Mouse (Mus musculus) heart, embryonic 13.5 days (tissue): Measurements from ENCODE around the gene Pla2g4d. TPM values are rescaled to one million over a fixed set of nuclear protein-coding genes. Genes with fewer than 3 reads are reported as not detected.
A peak's percentile ranks its signal among the peaks of the same experiment; 100 is the strongest.
"Not testable (repeated sequence)": the region's sequence is repeated elsewhere in the genome, so short reads cannot be mapped to it uniquely, and the experiment has no call there.

Source experiments
- ATAC-seq: fragments of 200-750 bp; cut with Nextera tagmentation; 2 replicates; pipeline ENCODE4 v1.8.0; 2017; ENCODE audit warnings: moderate TSS enrichment; ENCODE audit not compliant: insufficient number of reproducible peaks, low FRiP score, low TSS enrichment; ENCODE audit errors: extremely low read depth
- H3K27ac ChIP-seq: fragments of 300-500 bp; sonication (generic); replicated peaks from 2 replicates; pipeline ENCODE4 v1.5.1; 2015; ENCODE audit warnings: moderate library complexity, mild to moderate bottlenecking, inconsistent platforms
- H3K27me3 ChIP-seq: fragments of 300-500 bp; sonication (generic); replicated peaks from 2 replicates; pipeline ENCODE4 v1.6.1; 2015; ENCODE audit warnings: mild to moderate bottlenecking, inconsistent platforms
- H3K36me3 ChIP-seq: fragments of 300-500 bp; sonication (generic); 2 replicates; pipeline ENCODE4 v1.6.1; 2015; ENCODE audit warnings: mild to moderate bottlenecking, inconsistent platforms
- H3K4me1 ChIP-seq: fragments of 300-500 bp; sonication (generic); 2 replicates; pipeline ENCODE4 v1.6.1; 2015; ENCODE audit warnings: inconsistent platforms
- H3K4me2 ChIP-seq: fragments of 300-500 bp; sonication (generic); 2 replicates; pipeline ENCODE4 v1.6.1; 2015; ENCODE audit warnings: inconsistent platforms, mild to moderate bottlenecking, moderate library complexity
- H3K4me3 ChIP-seq: fragments of 300-500 bp; sonication (generic); 2 replicates; pipeline ENCODE4 v1.5.1; 2015; ENCODE audit warnings: moderate library complexity, mild to moderate bottlenecking, inconsistent platforms
- H3K9ac ChIP-seq: fragments of 300-500 bp; sonication (generic); 2 replicates; pipeline ENCODE4 v1.6.1; 2015; ENCODE audit warnings: inconsistent platforms, mild to moderate bottlenecking, moderate library complexity
- H3K9me3 ChIP-seq: fragments of 300-500 bp; sonication (generic); 2 replicates; pipeline ENCODE4 v1.6.1; 2016; ENCODE audit warnings: inconsistent platforms
- WGBS: fragments of 180-500 bp; shearing (Covaris S2); methylation state at CpG from one replicate; pipeline ENCODE4 v1.1.7; 2015; ENCODE audit warnings: mixed read lengths; 5-methylcytosine and 5-hydroxymethylcytosine counted together
- polyA plus RNA-seq: library from polyadenylated mRNA; unstranded; fragments of >200 nt; fragmentation: Nextera tagmentation; extraction: Ambion mirVana; gene quantifications from 2 replicates; pipeline ENCODE4 v1.2.1, GENCODE M21; 2015

Pla2g4d gene
- polyA plus RNA-seq, 1 experiment from 2014 or later = not detected

DNA sequence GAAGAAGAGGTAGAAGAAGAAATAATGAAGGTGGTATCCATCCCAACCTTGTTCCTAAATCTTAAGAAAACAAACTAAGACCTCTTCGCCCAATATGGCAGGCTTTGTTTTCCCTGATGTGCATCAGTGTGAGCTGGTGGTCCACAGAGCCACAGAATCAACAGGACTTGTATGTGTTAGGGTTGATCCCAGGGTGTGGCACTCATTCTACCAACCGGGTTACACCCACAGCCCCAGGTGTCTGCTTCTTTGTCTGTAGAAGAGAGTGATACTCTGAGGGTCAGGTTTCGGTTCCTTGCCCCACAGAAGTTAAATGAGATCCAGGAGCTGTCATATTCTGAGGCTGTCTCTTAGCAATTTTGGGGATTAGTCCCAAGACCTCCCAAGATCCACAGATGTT lies 27.7 kb downstream of the Pla2g4d start:
- H3K4me1 ChIP-seq = no peaks in the 10 kb centered on the region
- 67% methylated on average over 3 of the region's 3 CpGs for WGBS
- H3K9ac ChIP-seq = no peak overlapping the region
- H3K9me3 ChIP-seq = no peaks in the 10 kb centered on the region
- no peaks in the 10 kb centered on the region for H3K36me3 ChIP-seq
- no peak overlapping the region for H3K27ac ChIP-seq
- H3K4me3 ChIP-seq = no peak overlapping the region
- H3K27me3 ChIP-seq = peaks cover 8% of the 10 kb centered on the region; the same call in 1 of the 2 replicates
- no peak for ATAC-seq
- H3K4me2 ChIP-seq = no peak overlapping the region

DNA sequence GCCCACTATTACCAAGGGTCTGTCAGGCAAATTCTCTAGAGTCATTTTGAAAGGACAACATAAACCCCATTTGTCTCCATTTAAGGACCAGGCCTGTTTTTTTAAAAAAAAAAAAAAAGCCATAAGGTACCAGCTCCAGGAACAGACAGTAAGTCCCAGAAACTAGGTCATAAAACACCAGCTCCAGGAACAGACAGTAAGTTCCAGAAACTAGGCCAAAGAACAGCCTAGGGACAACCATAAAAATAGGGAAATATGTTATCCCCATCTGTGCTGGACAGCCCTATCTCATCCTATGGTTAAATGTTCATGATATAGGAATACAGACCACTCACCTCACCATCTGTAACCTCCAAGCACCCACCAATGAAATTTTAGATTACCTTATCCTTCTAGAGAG lies 32.7 kb downstream of the Pla2g4d start:
- H3K27ac ChIP-seq = no peak overlapping the region
- H3K4me1 ChIP-seq = no peaks in the 10 kb centered on the region
- H3K4me2 ChIP-seq = no peak overlapping the region
- peaks cover 3% of the 10 kb centered on the region; the same call in 1 of the 2 replicates for H3K27me3 ChIP-seq
- H3K9ac ChIP-seq = no peak overlapping the region
- H3K9me3 ChIP-seq = no peaks in the 10 kb centered on the region
- no peak for ATAC-seq
- no peaks in the 10 kb centered on the region for H3K36me3 ChIP-seq
- H3K4me3 ChIP-seq = no peak overlapping the region

DNA sequence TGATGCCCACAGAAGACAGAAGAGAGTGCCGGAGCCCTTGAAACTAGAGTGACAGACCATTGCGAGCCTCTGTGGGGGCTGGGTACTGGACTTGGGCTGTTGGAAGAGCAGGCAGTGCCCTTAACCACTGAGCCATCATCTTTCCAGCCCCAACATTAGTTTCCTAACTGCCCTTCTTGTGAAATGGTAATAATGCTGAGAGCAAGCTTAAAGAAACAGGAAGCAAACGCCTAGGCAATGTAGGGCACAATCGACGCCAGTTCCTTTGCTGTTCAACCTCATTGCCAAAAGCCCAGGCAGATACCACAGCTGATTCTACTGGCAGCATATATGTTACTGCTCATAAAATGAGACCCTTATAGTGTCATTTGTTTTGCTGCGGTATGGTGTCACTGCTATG lies 36.4 kb downstream of the Pla2g4d start:
- H3K36me3 ChIP-seq = no peaks in the 10 kb centered on the region
- H3K9me3 ChIP-seq = no peaks in the 10 kb centered on the region
- H3K9ac ChIP-seq = no peak overlapping the region
- peaks cover 3% of the 10 kb centered on the region; the same call in 1 of the 2 replicates for H3K27me3 ChIP-seq
- H3K4me2 ChIP-seq = no peak overlapping the region
- WGBS = 85% methylated on average over 6 of the region's 6 CpGs
- ATAC-seq = no peak
- H3K27ac ChIP-seq = no peak overlapping the region
- no peaks in the 10 kb centered on the region for H3K4me1 ChIP-seq
- no peak overlapping the region for H3K4me3 ChIP-seq

DNA sequence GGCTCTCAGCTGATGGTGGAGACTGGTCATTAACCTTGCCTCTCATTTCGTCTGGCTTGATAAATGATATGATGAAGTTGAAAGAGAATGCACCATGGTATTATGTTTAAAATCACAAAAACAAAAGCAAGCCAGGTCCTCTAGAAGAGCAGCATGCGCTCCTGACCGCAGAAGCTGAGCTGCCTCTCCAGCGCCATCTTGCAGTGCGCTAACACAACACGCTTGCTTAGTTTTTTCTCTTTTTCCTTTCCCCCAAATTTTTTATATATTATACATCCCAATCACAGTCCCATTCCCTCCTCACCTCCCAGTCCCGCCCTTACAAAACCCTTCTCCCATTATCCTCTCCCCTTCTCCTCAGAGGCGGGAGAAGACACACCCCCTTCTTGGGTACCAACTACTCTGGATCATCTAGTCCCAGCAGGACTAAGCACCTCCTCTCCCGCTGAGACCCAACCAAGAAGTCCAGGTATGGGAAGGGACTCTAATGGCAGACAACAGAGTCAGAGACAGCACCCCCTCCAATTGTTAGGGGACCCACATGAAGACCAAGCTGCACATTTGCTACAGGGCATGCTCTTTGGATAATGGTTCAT lies 43.5 kb downstream of the Pla2g4d start:
- H3K36me3 ChIP-seq = no peaks in the 10 kb centered on the region
- H3K27me3 ChIP-seq = peaks cover 35% of the 10 kb centered on the region; the same call in 1 of the 2 replicates
- peak overlapping the region; percentile 79 for H3K9ac ChIP-seq
- peaks cover 20% of the 10 kb centered on the region for H3K4me1 ChIP-seq
- peak overlapping the region; percentile 73 for H3K27ac ChIP-seq
- 13% methylated on average over 9 of the region's 9 CpGs for WGBS
- H3K4me2 ChIP-seq = peak overlapping the region; percentile 79
- H3K4me3 ChIP-seq = peak overlapping the region; percentile 54
- no peak for ATAC-seq
- H3K9me3 ChIP-seq = no peaks in the 10 kb centered on the region

DNA sequence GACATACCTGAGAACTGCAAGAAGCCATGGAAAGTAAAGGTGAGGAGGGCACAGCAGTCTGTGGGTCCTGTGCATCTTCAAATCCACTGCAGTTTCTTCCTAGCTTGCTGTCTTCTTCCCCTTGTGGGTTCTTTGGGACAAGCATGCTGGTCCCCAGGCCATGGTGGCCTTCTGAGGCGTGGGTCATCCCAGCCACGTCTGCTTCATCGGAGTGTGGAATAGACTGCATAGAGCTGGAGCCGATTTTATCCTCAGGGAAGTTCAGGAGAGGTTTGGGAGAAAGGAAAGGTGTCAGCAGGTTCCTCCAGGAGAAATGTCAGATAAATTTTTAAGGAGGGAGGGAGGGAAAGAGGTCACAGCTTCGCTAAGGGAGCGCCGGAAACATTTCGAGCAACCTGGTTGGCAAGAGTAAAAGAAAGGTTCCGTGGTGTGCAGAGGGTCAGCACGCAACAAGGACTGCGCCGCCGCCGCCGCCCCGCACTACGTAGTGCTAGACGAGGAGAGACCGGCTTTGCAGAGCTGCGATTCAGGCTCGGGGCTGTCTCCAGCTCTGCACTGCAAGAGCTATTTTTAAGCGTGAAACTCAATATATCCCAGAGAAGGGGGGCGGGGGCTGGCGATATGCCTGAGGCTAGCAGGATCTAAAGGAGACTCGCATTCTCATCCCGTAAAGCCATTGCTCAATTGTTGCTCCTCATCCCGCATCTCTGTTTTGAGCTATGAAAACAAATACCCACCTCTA lies 44.1 kb downstream of the Pla2g4d start, which contains the start of gene Pla2g4e:
Gene Pla2g4e (minus strand): TSS at position 657 of the 742 bp plus-strand sequence.
- Histone ChIP-seq H3K27ac (peak within 1 kb of the TSS; percentile 73), H3K27me3 (peaks cover 35% of the 10 kb centered on the region; the same call in 1 of the 2 replicates), H3K36me3 (no peaks in the 10 kb centered on the region), H3K4me3 (peak within 1 kb of the TSS; percentile 54), H3K4me1 (peaks cover 20% of the 10 kb centered on the region), H3K9me3 (no peaks in the 10 kb centered on the region), H3K9ac (peak within 1 kb of the TSS; percentile 79), H3K4me2 (peak within 1 kb of the TSS; percentile 79)
- no peak; the same call in 1 of the 2 replicates for ATAC-seq
- WGBS = 5% methylated on average over 27 of the region's 27 CpGs

DNA sequence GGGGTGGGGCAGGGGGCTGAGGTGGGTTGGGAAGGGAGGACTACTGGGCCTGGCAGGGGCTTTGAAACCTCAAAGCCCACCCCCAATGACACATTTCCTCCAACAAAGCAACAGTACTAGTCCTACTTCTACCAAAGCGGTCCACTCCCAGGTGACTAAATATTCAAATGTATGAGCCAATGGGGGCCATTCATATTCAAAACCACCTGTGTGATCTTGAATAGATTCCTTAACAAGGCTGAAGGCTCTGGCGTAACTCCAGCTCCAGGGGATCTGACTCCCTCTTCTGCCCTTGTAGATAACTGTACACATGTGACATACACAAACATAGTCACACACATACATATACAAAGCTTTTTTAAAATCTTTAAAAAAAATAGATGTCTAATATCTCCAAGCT lies 45.0 kb downstream of the Pla2g4d start:
- Histone ChIP-seq H3K27me3 (peaks cover 35% of the 10 kb centered on the region; the same call in 1 of the 2 replicates), H3K4me1 (peaks cover 20% of the 10 kb centered on the region), H3K9me3 (no peaks in the 10 kb centered on the region), H3K4me2 (peak overlapping the region; percentile 79), H3K9ac (no peak overlapping the region), H3K36me3 (no peaks in the 10 kb centered on the region), H3K27ac (no peak overlapping the region), H3K4me3 (peak overlapping the region; percentile 54)
- 72% methylated on average over 2 of the region's 2 CpGs for WGBS
- ATAC-seq = no peak

DNA sequence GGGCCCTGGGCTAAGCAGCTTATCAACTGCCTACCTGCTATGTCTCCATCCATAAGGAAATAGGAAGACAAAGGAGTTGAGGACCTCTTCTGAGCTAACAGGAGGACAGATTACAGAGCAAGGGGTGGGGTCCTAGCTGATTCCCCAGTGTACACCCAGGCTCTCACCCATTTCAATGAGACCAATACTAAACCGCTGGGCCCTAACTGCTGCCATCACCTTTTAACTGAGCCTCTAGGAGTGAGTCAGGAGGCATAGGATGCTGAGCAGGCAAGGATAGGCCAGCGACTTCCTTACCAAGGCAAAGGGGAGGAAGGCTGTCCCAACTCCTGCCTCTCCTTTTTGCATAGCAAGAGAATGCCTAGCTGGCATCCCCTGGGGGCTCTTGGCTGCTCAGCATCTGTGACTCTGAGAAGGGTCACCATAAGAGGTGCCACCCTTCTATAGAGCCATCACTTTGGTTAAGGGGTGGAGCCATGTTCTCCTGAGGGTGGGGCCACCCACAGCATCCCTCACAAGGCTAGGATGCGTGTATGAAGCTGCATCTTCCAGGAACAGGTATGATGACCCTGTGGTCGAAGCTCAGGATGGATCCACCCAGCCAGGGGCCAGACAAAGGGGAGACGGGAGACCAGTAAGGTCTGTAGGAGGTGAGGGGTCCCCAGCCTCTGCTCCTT lies 46.1 kb downstream of the Pla2g4d start:
- Histone ChIP-seq H3K27ac (no peak overlapping the region), H3K27me3 (peaks cover 35% of the 10 kb centered on the region; the same call in 1 of the 2 replicates), H3K4me1 (peaks cover 20% of the 10 kb centered on the region), H3K4me2 (peak overlapping the region; percentile 79), H3K9me3 (no peaks in the 10 kb centered on the region), H3K36me3 (no peaks in the 10 kb centered on the region), H3K4me3 (peak overlapping the region; percentile 54), H3K9ac (no peak overlapping the region)
- ATAC-seq = no peak
- 79% methylated on average over 5 of the region's 5 CpGs for WGBS

DNA sequence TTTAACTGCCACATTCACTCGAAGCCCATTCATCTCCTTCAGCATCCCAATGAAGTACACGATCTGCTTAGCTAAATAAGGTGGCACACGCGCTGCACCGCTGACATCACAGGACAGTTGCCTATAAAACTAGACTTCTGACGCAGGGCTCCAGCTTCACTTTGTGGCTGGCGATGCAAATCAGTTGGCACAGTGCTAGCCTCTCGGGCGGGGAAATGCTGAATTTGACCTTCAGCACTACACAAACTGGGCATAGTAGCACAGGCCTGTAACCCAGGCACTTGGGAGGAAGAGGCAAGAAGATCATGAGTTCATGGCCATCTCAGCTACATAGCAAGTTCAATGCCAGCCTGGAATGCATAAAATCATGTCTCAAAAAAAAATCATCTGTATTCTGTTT lies 50.3 kb downstream of the Pla2g4d start:
- 87% methylated on average over 9 of the region's 9 CpGs for WGBS

DNA sequence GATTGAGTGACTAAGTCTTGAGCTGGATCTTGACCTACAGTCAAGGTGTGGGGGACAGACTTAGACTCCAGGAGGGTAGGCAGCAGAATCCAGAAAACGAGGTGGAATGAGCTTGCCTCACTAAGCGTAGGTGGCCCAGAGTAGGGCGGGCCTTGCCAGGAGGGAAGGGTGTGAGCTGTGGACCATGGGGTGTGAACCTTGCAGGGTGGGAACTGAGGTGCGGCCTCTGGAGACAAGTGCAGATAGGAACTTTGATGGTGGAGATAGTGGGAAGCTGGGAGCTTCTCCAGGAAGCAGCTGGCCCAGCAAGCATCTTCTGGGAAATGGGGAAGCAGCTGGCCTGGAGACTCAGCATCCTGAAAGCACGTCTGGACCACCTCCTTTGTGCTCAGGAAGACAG lies 51.2 kb downstream of the Pla2g4d start:
- WGBS = 71% methylated on average over 5 of the region's 5 CpGs
- no peak overlapping the region for H3K4me2 ChIP-seq
- H3K27ac ChIP-seq = no peak overlapping the region
- H3K9me3 ChIP-seq = no peaks in the 10 kb centered on the region
- no peak for ATAC-seq
- H3K4me1 ChIP-seq = peaks cover 12% of the 10 kb centered on the region
- no peak overlapping the region for H3K9ac ChIP-seq
- H3K27me3 ChIP-seq = peaks cover 3% of the 10 kb centered on the region; the same call in 1 of the 2 replicates
- no peak overlapping the region for H3K4me3 ChIP-seq
- no peaks in the 10 kb centered on the region for H3K36me3 ChIP-seq

More for the DNA sequence above, 50.3 kb downstream of the Pla2g4d start:
- H3K9ac ChIP-seq, H3K4me2 ChIP-seq, ATAC-seq, H3K27me3 ChIP-seq, H3K4me3 ChIP-seq, H3K27ac ChIP-seq, H3K36me3 ChIP-seq, H3K9me3 ChIP-seq: not testable (repeated sequence)
- H3K4me1 ChIP-seq = peaks cover 18% of the 10 kb centered on the region

DNA sequence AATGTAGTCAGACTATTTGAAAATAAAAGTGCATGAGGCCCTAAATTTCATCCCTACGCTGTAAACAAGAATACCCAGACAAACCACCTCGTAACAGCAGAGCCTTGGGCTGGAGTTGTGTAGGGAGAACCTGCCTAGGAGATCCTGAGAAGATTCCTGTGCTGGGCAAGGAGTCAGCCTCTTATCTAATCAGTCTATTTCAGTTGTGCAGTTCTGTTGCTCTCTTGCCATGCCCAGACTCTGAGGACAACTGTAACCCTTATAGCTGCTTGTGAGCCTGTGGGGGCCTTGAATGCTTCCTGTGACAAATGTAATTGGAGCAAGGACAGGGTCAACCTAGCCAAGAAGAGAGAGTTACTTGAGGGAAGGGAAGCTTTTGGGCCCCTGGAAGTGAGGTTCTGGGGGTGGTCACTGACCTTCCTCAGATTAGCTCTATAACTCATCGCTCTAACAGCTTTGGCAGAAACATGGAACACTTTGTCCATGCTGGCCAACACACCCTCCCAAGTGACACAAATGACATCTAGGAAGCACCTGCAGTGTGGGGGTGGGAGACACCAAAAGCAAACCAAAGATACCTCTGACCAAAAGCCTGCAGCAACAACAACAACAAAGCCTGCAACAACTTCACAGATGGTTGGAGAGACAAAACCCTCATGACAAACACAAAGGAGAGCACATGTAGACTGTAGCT lies 52.9 kb downstream of the Pla2g4d start:
- Histone ChIP-seq H3K27me3 (no peaks in the 10 kb centered on the region), H3K9ac (0 out of 2 replicates have a peak overlapping the region, but pooled peaks have one; percentile 2), H3K4me3 (no peak overlapping the region), H3K9me3 (no peaks in the 10 kb centered on the region), H3K4me1 (peaks cover 19% of the 10 kb centered on the region), H3K36me3 (no peaks in the 10 kb centered on the region), H3K4me2 (no peak overlapping the region), H3K27ac (peak overlapping the region; percentile 48)
- no peak for ATAC-seq
- 55% methylated on average over 3 of the region's 3 CpGs for WGBS

DNA sequence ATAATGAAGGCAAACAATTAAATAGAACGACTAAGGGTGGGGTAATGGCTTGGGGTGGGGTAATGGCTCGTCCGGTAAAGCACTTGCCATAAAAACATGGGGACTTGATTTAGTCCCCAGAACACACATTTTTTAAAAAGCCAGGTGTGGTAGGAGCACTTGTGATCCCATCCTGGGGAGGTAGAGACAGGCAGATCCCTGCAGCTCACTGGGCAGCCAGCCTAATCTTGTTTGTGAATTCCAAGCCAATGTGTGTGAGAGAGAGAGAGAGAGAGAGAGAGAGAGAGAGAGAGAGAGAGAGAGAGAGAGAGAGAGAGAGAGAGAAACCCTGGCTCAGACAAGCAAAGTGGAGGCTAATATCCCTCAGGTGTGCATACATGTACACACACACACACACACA lies 53.6 kb downstream of the Pla2g4d start:
- no peaks in the 10 kb centered on the region for H3K9me3 ChIP-seq
- H3K36me3 ChIP-seq = no peaks in the 10 kb centered on the region
- H3K4me2 ChIP-seq = no peak overlapping the region
- no peak for ATAC-seq
- H3K27me3 ChIP-seq = no peaks in the 10 kb centered on the region
- 0 out of 2 replicates have a peak overlapping the region, but pooled peaks have one; percentile 48 for H3K27ac ChIP-seq
- peaks cover 19% of the 10 kb centered on the region for H3K4me1 ChIP-seq
- WGBS = 68% methylated on average over 3 of the region's 3 CpGs
- H3K4me3 ChIP-seq = no peak overlapping the region
- H3K9ac ChIP-seq = no peak overlapping the region
